Mouse (Mus musculus): ENCODE measurements around the gene Olfr381.
"Not testable (repeated sequence)": the region's sequence is repeated elsewhere in the genome, so short reads cannot be mapped to it uniquely, and the experiment has no call there.

Gene Olfr381

GRCm38 (mm10) chr11:73491503-73491902 lies at the start of gene Olfr381:
TSS of gene Olfr381 (minus strand) at chr11:73491603.
- in situ Hi-C loops (cut with MboI, MseI), result no loop called here

DNA sequence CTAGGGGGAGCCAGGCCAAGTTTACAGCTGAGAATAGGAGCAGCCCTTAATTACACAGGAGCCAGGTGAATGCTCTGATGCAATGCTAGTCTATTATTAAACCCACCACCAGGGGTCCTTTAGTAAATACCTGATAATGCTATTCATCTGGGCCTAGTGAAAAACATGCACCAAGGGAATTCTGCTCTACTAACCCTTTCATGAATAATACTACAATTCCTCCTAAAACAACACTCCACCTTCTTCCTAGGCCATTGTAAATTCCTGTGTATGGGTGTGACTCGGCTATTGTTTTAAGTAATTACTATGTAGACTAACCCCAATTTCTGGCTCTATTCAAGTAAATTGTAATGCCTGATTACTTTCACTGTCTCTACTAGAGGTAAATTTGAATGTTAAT lies 37.6 kb upstream of the Olfr381 start:
- in situ Hi-C loops (cut with MboI, MseI), result not testable (repeated sequence)

- in situ Hi-C loops (cut with MboI, MseI), result no loop called here
Observed at GRCm38 (mm10) chr11:73517097-73517496, 25.7 kb upstream of the Olfr381 start, which contains the start of gene Olfr382. TSS of gene Olfr382 (minus strand) at chr11:73517197.

DNA sequence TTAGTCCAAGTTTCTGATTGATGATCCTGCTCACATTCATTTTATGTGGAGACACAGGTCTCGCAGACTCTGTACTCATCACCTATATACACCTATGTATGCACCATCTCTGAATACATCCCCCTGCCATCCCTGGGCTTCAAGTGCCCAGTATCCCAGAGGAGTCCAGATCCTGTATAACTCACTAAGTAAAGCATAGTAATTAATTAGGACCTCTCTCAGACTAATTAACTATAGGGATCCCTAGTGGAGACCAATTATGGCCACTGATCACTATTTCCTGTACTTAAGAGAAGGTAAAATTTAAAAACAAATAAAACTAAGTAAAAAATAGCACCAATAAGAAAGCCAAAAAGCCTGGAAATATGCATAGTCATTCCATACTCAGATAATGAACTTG lies 34.0 kb downstream of the Olfr381 start, which contains the start of gene Olfr380:
TSS of gene Olfr380 (minus strand) at position 101 of the 400 bp plus-strand sequence.
- in situ Hi-C loops (cut with MboI, MseI), result no loop called here
